In genomic region chr5:36739829-36740228, GRCm38 (mm10) we compare ENCODE assay signal across 10 mouse cellular contexts. TPM values are rescaled to one million over a fixed set of nuclear protein-coding genes. Genes with fewer than 3 reads are reported as not detected.
A peak's percentile ranks its signal among the peaks of the same experiment; 100 is the strongest.
DNase-seq lines count a peak whose midpoint lies in the region; ATAC-seq and TF ChIP-seq lines count a peak whose summit lies in the region.
"Had no signal": no experiment of that assay in that cellular context is flagged by ENCODE, and none has a peak within 500 bp of the region (broad histone marks: within the 10 kb centered on the region; RNA-seq: fewer than 3 reads in every experiment).

No protein-coding gene starts in this region.

- no peaks in the 10 kb centered on the region for H3K27me3 ChIP-seq in hindbrain, embryonic 11.5 days (ENCODE audit: control insufficient read depth, insufficient read depth, low read length)
- H3K27me3 ChIP-seq in hindbrain, embryonic 16.5 days (replicated peaks; ENCODE audit: control insufficient read depth, insufficient read depth, low read length) = no peaks in the 10 kb centered on the region
- no peaks in the 10 kb centered on the region for H3K27me3 ChIP-seq in C2C12 (ENCODE audit: control insufficient read depth, insufficient read depth, insufficient read length)
- H3K27me3 ChIP-seq in intestine, embryonic 15.5 days (replicated peaks) = no peaks in the 10 kb centered on the region
- H3K27me3 ChIP-seq in forebrain, embryonic 16.5 days (replicated peaks; ENCODE audit: control insufficient read depth, insufficient read depth, low read length) = no peaks in the 10 kb centered on the region
- H3K27me3 ChIP-seq: hindbrain, embryonic 15.5 days; neural tube, embryonic 13.5 days had no signal

- H3K36me3 ChIP-seq in hindbrain, embryonic 11.5 days (ENCODE audit: control insufficient read depth, insufficient read depth, low read length) = no peaks in the 10 kb centered on the region
- no peaks in the 10 kb centered on the region for H3K36me3 ChIP-seq in hindbrain, embryonic 16.5 days (ENCODE audit: control insufficient read depth, insufficient read depth, low read length)
- no peaks in the 10 kb centered on the region for H3K36me3 ChIP-seq in C2C12 (ENCODE audit: control insufficient read depth, insufficient read depth)
- H3K36me3 ChIP-seq in intestine, embryonic 15.5 days = no peaks in the 10 kb centered on the region
- H3K36me3 ChIP-seq in forebrain, embryonic 16.5 days (ENCODE audit: control insufficient read depth, insufficient read depth) = no peaks in the 10 kb centered on the region
- H3K36me3 ChIP-seq: hindbrain, embryonic 15.5 days; neural tube, embryonic 13.5 days had no signal

- TF ChIP-seq CTCF in C2C12 (IDR thresholded peaks at IDR 0.05; ENCODE audit: control insufficient read depth, insufficient read depth, insufficient read length) = peak; percentile 73

- H3K79me2 ChIP-seq in C2C12 (ENCODE audit: control insufficient read depth, insufficient read depth) = no peaks in the 10 kb centered on the region

- no peak overlapping the region for H3ac ChIP-seq in C2C12 (ENCODE audit: control insufficient read depth, insufficient read length, low read depth)

- no peaks in the 10 kb centered on the region for H3K9me3 ChIP-seq in hindbrain, embryonic 11.5 days (ENCODE audit: control insufficient read depth, low read length)
- no peaks in the 10 kb centered on the region for H3K9me3 ChIP-seq in hindbrain, embryonic 16.5 days (ENCODE audit: control insufficient read depth, low read length)
- no peaks in the 10 kb centered on the region for H3K9me3 ChIP-seq in intestine, embryonic 15.5 days
- no peaks in the 10 kb centered on the region for H3K9me3 ChIP-seq in forebrain, embryonic 16.5 days (ENCODE audit: control insufficient read depth, low read length)
- H3K9me3 ChIP-seq: hindbrain, embryonic 15.5 days; neural tube, embryonic 13.5 days had no signal

- H3K27ac ChIP-seq in hindbrain, embryonic 11.5 days (ENCODE audit: low read depth, low read length) = no peak overlapping the region
- H3K27ac ChIP-seq in hindbrain, embryonic 16.5 days (ENCODE audit: low read depth, low read length) = no peak overlapping the region
- no peak overlapping the region for H3K27ac ChIP-seq in intestine, embryonic 15.5 days
- H3K27ac ChIP-seq in forebrain, embryonic 16.5 days (ENCODE audit: low read length) = no peak overlapping the region
- H3K27ac ChIP-seq: neural tube, embryonic 13.5 days had no signal

- WGBS in hindbrain, embryonic 11.5 days = 66% methylated on average over 4 of the region's 4 CpGs
- 77% methylated on average over 4 of the region's 4 CpGs for WGBS in hindbrain, embryonic 16.5 days
- 63% methylated on average over 4 of the region's 4 CpGs for WGBS in intestine, embryonic 15.5 days
- 59% methylated on average over 4 of the region's 4 CpGs for WGBS in forebrain, embryonic 16.5 days

- H3K4me2 ChIP-seq in hindbrain, embryonic 11.5 days (replicated peaks; ENCODE audit: low read depth, low read length) = no peak overlapping the region
- no peak overlapping the region for H3K4me2 ChIP-seq in hindbrain, embryonic 16.5 days (ENCODE audit: low read length)
- H3K4me2 ChIP-seq in intestine, embryonic 15.5 days (replicated peaks) = no peak overlapping the region
- H3K4me2 ChIP-seq in forebrain, embryonic 16.5 days (ENCODE audit: low read length) = no peak overlapping the region
- H3K4me2 ChIP-seq: hindbrain, embryonic 15.5 days; neural tube, embryonic 13.5 days had no signal

- DNase-seq in hindbrain, embryonic 11.5 days (ENCODE audit: low spot score) = peak; percentile 25
- DNase-seq in brain, adult 2 months (ENCODE audit: low read depth, low spot score) = peak; percentile 86
- peak; percentile 38 for DNase-seq in lung, postnatal 10 days
- DNase-seq in gastrocnemius, postnatal 10 days = no peak

- ATAC-seq in hindbrain, embryonic 11.5 days (ENCODE audit: low FRiP score) = no peak
- ATAC-seq in hindbrain, embryonic 16.5 days = no peak
- ATAC-seq in intestine, embryonic 15.5 days = 0 out of 2 replicates have a peak, but pooled peaks have one; percentile 46
- no peak for ATAC-seq in forebrain, embryonic 16.5 days

- H3K9ac ChIP-seq in hindbrain, embryonic 11.5 days (ENCODE audit: low read depth, low read length) = no peak overlapping the region
- H3K9ac ChIP-seq in hindbrain, embryonic 16.5 days (ENCODE audit: low read depth, low read length) = no peak overlapping the region
- H3K9ac ChIP-seq in intestine, embryonic 15.5 days = no peak overlapping the region
- H3K9ac ChIP-seq in forebrain, embryonic 16.5 days (replicated peaks; ENCODE audit: low read depth, low read length) = no peak overlapping the region
- H3K9ac ChIP-seq: hindbrain, embryonic 15.5 days; neural tube, embryonic 13.5 days had no signal

- no peak overlapping the region for H3K4me3 ChIP-seq in hindbrain, embryonic 11.5 days (ENCODE audit: low read depth, low read length)
- H3K4me3 ChIP-seq in hindbrain, embryonic 16.5 days (ENCODE audit: low read length) = no peak overlapping the region
- H3K4me3 ChIP-seq in C2C12 (ENCODE audit: insufficient read depth, poor library complexity, severe bottlenecking) = no peak overlapping the region
- no peak overlapping the region for H3K4me3 ChIP-seq in intestine, embryonic 15.5 days (replicated peaks)
- no peak overlapping the region for H3K4me3 ChIP-seq in forebrain, embryonic 16.5 days (replicated peaks; ENCODE audit: low read length)
- H3K4me3 ChIP-seq: hindbrain, embryonic 15.5 days; neural tube, embryonic 13.5 days had no signal

- no peaks in the 10 kb centered on the region for H3K4me1 ChIP-seq in hindbrain, embryonic 11.5 days (replicated peaks; ENCODE audit: control insufficient read depth, insufficient read depth, low read length)
- no peaks in the 10 kb centered on the region for H3K4me1 ChIP-seq in hindbrain, embryonic 16.5 days (ENCODE audit: control insufficient read depth, insufficient read depth, low read depth, low read length)
- H3K4me1 ChIP-seq in intestine, embryonic 15.5 days (replicated peaks) = 0 out of 2 replicates have a peak, but pooled peaks cover 9% of the 10 kb centered on the region
- no peaks in the 10 kb centered on the region for H3K4me1 ChIP-seq in forebrain, embryonic 16.5 days (replicated peaks; ENCODE audit: control insufficient read depth, insufficient read depth, low read length)

- no peaks in the 10 kb centered on the region for H3K79me3 ChIP-seq in C2C12 (ENCODE audit: low read depth)

TF ChIP-seq in C2C12, 6 proteins besides CTCF, POLR2A, EP300 and RAD21:
- TF ChIP-seq MAX (IDR thresholded peaks at IDR 0.05) = no peak
- no peak for TF ChIP-seq MYOG (IDR thresholded peaks at IDR 0.05; ENCODE audit: control insufficient read depth, extremely low read depth, insufficient read length)
- TF ChIP-seq FOSL1 (IDR thresholded peaks at IDR 0.05; ENCODE audit: insufficient read depth, low read length, poor library complexity, severe bottlenecking) = no peak
- no peak for TF ChIP-seq USF1 (IDR thresholded peaks at IDR 0.05; ENCODE audit: low read depth)
- TF ChIP-seq MYOD1 (IDR thresholded peaks at IDR 0.05; ENCODE audit: control insufficient read depth, insufficient read length, low read depth) = no peak
- no peak for TF ChIP-seq CEBPB (IDR thresholded peaks at IDR 0.05; ENCODE audit: low read depth)

RNA-seq across cellular contexts. Expression of gene Bloc1s4, which starts 8.6 kb away (rescaled TPM):
- 21.0 and 24.4 TPM in 2 replicates for polyA plus RNA-seq in hindbrain, embryonic 11.5 days (2014; fragmentation: Nextera tagmentation; extraction: Ambion mirVana)
- polyA plus RNA-seq in hindbrain, embryonic 16.5 days (2015; fragmentation: Nextera tagmentation; extraction: Ambion mirVana) = 25.4 and 26.0 TPM in 2 replicates
- polyA plus RNA-seq in C2C12 (2012; fragmentation: generic; extraction: Trizol) = 18.7 TPM
- 21.8 and 23.5 TPM in 2 replicates for polyA plus RNA-seq in intestine, embryonic 15.5 days (2015; fragmentation: Nextera tagmentation; extraction: Ambion mirVana)
- 26.0 and 31.4 TPM in 2 replicates for polyA plus RNA-seq in forebrain, embryonic 16.5 days (2015; fragmentation: Nextera tagmentation; extraction: Ambion mirVana)
- 10 to 100 TPM in 1 of 2 experiments, 1 to 10 TPM in 1; 9.8 to 11.0 TPM for total RNA-seq in gastrocnemius, postnatal 10 days (2021)

RNA-seq across cellular contexts. Expression of gene D5Ertd579e, which starts 44.0 kb away (rescaled TPM):
- polyA plus RNA-seq in hindbrain, embryonic 11.5 days (2014; fragmentation: Nextera tagmentation; extraction: Ambion mirVana) = 34.4 and 35.4 TPM in 2 replicates
- 25.9 and 32.6 TPM in 2 replicates for polyA plus RNA-seq in hindbrain, embryonic 16.5 days (2015; fragmentation: Nextera tagmentation; extraction: Ambion mirVana)
- 8.6 TPM for polyA plus RNA-seq in C2C12 (2012; fragmentation: generic; extraction: Trizol)
- 15.6 and 16.7 TPM in 2 replicates for polyA plus RNA-seq in intestine, embryonic 15.5 days (2015; fragmentation: Nextera tagmentation; extraction: Ambion mirVana)
- 35.9 and 39.9 TPM in 2 replicates for polyA plus RNA-seq in forebrain, embryonic 16.5 days (2015; fragmentation: Nextera tagmentation; extraction: Ambion mirVana)
- total RNA-seq in gastrocnemius, postnatal 10 days (2021) = 10 to 100 TPM; 51.2 to 67.3 TPM

RNA-seq across cellular contexts. Expression of gene Mrfap1, which starts 56.7 kb away (rescaled TPM):
- polyA plus RNA-seq in hindbrain, embryonic 11.5 days (2014; fragmentation: Nextera tagmentation; extraction: Ambion mirVana) = 574 and 582 TPM in 2 replicates
- 271 and 296 TPM in 2 replicates for polyA plus RNA-seq in hindbrain, embryonic 16.5 days (2015; fragmentation: Nextera tagmentation; extraction: Ambion mirVana)
- polyA plus RNA-seq in C2C12 (2012; fragmentation: generic; extraction: Trizol) = 347 TPM
- polyA plus RNA-seq in intestine, embryonic 15.5 days (2015; fragmentation: Nextera tagmentation; extraction: Ambion mirVana) = 421 and 480 TPM in 2 replicates
- 284 and 308 TPM in 2 replicates for polyA plus RNA-seq in forebrain, embryonic 16.5 days (2015; fragmentation: Nextera tagmentation; extraction: Ambion mirVana)
- total RNA-seq in gastrocnemius, postnatal 10 days (2021) = 100 to 1,000 TPM; 319 to 321 TPM
